Mouse (Mus musculus): ENCODE measurements at regions not wholly inside any gene's neighbourhood (a gene's known extent, or its start where the extent isn't known, plus 50 kb on each side); places are given as distances from the start of the nearest gene placed in this dataset.

DNA sequence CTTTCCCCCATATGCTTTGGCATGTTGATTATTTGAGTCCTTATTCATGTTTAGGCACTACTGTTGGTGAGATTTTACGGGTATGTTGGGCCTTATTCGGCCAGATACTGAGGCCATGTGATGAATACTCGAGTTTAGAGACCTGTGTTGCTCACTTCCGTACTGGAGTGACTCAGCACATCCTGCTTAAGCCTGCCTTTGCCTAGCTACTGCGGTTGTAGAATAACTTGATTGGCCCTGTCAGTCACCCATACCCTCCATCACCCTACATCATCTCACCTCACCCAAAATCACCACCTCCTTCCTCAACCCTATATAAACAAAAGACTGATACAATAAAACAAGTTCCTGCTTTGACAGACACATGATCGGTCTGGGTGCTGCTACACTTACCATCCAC lies 187.2 kb downstream of the Ifng start:
- TF ChIP-seq CTCF (IDR thresholded peaks at IDR 0.05; ENCODE audit: borderline replicate concordance, insufficient read depth, low read depth, low read length) (no peak), POLR2A (IDR thresholded peaks at IDR 0.05; ENCODE audit: borderline replicate concordance, insufficient read depth, low read length) (no peak)
